Mouse (Mus musculus) Patski (cell line): Measurements from ENCODE around the gene Ccdc85b. TPM values are rescaled to one million over a fixed set of nuclear protein-coding genes. Genes with fewer than 3 reads are reported as not detected.
"Not testable (repeated sequence)": the region's sequence is repeated elsewhere in the genome, so short reads cannot be mapped to it uniquely, and the experiment has no call there.

Experiments
- ATAC-seq: fragments of 100-300 bp; one replicate; pipeline ENCODE4 v1.8.0; 2021
- CTCF ChIA-PET: fragments of 350-600 bp; sonication (Branson Sonifier 250); formaldehyde crosslinking; loops from one replicate; lab custom pipeline; 2022; ENCODE audit warnings: inconsistent platforms; lab: Charles Lee
- POLR2A ChIA-PET: fragments of 350-600 bp; sonication (Branson Sonifier 250); formaldehyde crosslinking; loops from one replicate; lab custom pipeline; 2022; ENCODE audit warnings: antibody characterized with exemption, inconsistent platforms; lab: Charles Lee
- DNase-seq: peaks from one replicate; pipeline ENCODE4 v3.0.0-alpha.2; 2011; ENCODE audit warnings: low read depth, low spot score
- H3K27me3 ChIP-seq: fragments of 371-371 bp; one replicate; pipeline ENCODE4 v1.5.1; 2021
- CTCF ChIP-seq: fragments of 100-300 bp; IDR thresholded peaks from one replicate; pipeline ENCODE4 v1.5.1; 2021
- in situ Hi-C: fragments of 300-500 bp; cut with MboI; formaldehyde crosslinking; loops from 3 replicates; pipeline ENCODE4 v1.11.1; 2018; ENCODE audit warnings: low pct_unique_long_range_greater_than_20kb, mixed read lengths
- polyA plus RNA-seq: library from polyadenylated mRNA; unstranded; gene quantifications from one replicate; pipeline ENCODE4 v1.2.3, GENCODE M21; 2021

The Ccdc85b gene
- polyA plus RNA-seq, 1 experiment from 2014 or later: 16.8 TPM

DNA sequence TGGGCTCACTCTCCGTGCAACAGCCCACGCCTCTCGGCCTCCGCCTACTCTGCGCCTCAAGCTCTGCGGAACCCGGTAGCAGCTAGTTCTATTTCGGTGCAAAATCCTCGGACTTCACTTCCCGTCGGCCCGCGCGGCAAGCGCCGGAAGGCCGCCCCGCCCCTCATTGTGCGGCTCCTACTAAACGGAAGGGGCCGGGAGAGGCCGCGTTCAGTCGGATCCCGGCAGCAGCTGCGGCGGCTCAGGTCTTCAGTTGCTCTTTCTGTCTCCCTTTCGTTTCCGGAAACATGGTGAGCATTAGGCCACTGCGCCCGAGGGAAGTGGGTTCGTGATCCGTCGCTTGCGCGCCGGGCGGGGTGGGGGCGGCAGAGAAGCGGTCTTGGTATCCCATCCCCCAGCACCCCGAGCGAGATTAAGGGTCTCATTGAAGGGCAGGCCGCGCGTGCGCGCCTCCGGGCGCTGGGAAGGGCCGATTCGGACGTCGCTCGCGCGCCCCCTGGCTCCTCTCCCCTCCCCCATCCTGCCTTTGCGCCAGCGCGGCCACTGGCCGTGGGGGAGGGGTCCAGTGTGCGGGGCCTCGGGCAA is 32.7 kb upstream of the Ccdc85b start, which contains the start of gene Cfl1:
Cfl1 (plus strand) TSS at position 143 of the 585 bp plus-strand sequence.
- ATAC-seq: peak; percentile 37
- TF ChIP-seq CTCF: no peak
- in situ Hi-C loops: no loop called here
- ChIA-PET CTCF (interaction anchor here (5.4 to 12.3 kb wide), 3 partner anchors 16 to 58 kb away, joined by 65 to 143 read pairs (median 97); partner anchors contain the start of genes Ctsw, Efemp2 and Fibp), POLR2A (interaction anchor here (0.6 to 8.8 kb wide), 7 partner anchors 16 to 377 kb away, joined by 3 to 135 read pairs (median 4); partner anchors contain the start of genes Ccdc85b and Efemp2)
- no peaks in the 10 kb centered on the region for H3K27me3 ChIP-seq
- no peak for DNase-seq

DNA sequence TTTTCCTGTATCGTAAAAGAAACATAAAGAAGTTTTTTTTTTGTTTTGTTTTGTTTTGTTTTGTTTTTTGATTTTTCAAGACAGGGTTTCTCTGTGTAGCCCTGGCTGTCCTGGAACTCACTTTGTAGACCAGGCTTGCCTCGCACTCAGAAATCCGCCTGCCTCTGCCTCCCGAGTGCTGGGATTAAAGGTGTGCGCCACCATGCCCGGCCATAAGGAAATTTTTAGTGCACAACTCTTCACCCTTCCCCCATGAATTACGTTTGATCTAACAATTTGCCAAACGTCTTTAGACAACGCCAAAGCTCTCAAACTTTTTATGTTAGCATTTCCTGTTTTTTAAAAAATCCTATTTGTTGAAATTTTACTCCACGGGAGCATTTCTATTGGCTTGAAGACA is 32.0 kb upstream of the Ccdc85b start:
- not testable (repeated sequence) for ATAC-seq, DNase-seq, H3K27me3 ChIP-seq
- ChIA-PET POLR2A (interaction anchor here (0.6 to 8.8 kb wide), 4 partner anchors 15 to 59 kb away, joined by 3 to 135 read pairs (median 16); partner anchors contain the start of genes Ccdc85b and Efemp2), CTCF (interaction anchor here (2.1 to 12.3 kb wide), 5 partner anchors 16 to 58 kb away, joined by 8 to 143 read pairs (median 65); partner anchors contain the start of genes Ccdc85b, Ctsw, Efemp2 and Fibp)
- in situ Hi-C loops: loop anchor here (5.0 kb wide), 1 partner anchor 102 kb away; the partner anchor contains the start of gene Sart1

DNA sequence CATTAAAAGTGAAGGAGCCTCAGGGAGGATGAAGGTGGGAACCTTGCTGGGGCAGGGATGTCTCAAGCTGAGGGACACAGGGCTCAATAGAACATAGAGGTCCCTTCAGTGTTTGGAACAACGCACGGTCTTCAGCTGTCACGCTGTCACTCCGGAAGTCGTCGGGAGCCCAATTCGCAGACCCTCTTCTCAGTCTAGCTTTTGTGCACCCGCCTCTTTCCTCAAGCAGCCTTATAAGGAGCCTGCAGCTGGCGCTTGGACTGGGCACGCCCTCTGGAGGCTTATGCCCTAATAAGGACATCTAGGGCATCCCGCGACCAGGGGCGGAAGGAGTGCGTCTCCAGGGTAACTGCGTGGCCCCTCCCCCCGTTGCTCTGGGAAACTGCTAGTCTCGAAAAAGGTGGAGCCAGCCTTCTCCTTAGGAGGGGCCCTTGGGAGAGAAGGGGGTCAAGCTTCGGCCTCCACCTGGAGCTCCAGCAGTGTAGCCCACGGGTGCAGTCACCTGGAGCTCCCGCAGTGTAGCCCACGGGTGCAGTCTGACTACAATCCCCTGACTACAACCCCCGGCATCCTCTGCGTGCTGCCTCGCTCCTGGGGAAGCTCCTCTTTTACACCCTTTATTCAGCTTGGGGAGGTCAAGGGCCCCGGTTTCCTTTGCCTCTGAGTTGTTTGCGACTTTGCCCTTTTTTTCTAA is 31.3 kb upstream of the Ccdc85b start:
- no peaks in the 10 kb centered on the region for H3K27me3 ChIP-seq
- in situ Hi-C loops: loop anchor here (5.0 kb wide), 1 partner anchor 102 kb away; the partner anchor contains the start of gene Sart1
- DNase-seq (peak; percentile 82), ATAC-seq (peak; percentile 56)
- ChIA-PET CTCF (interaction anchor here (1.3 to 12.3 kb wide), 10 partner anchors 15 to 154 kb away, joined by 4 to 143 read pairs (median 9); partner anchors contain the start of genes AI837181, Ap5b1, Catsper1 and Ccdc85b), POLR2A (interaction anchor here (0.6 to 8.8 kb wide), 10 partner anchors 15 to 184 kb away, joined by 3 to 135 read pairs (median 12); partner anchors contain the start of genes Ccdc85b, Efemp2, Fibp and Snx32)
- TF ChIP-seq CTCF: no peak

DNA sequence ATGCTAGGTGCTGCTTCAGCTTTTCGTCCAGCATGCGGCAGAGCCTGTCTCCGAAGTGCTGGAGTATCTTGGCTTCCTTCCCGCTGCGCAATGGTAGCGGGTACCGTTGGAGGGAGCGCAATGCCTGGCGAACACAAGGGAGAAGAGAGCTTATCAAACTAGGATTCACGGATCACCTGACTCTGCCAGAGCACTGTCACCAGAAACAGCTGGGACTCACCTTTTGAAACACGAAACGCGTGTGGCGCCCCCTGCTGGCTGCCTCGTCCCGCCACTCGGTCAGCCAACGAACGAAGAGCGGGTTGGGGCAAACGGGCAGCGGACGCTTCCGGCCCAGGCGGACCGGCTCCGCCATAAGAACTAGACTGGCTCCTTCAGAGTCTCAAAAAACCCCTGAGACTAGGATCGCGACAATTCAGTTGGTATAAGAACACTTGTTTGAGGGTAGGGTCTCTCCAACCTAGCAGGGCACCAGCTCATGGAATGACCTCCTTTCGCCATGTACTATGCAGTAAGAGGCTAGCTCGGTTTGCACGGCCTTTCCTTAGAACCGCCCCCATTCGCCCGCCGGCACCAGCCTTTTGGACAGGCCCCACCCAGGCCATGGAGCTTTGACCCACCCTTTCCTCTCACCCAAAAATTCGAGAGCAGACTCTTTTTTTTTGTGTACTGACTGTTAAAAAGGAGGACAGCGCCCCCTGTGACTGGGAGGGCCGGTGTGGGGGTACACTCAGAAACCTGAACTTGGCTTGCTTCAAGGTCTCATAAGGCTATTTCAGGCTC is 30.3 kb upstream of the Ccdc85b start, which contains the start of gene Mus81:
Mus81 (minus strand) TSS at position 635 of the 783 bp plus-strand sequence.
- CTCF ChIA-PET: interaction anchor here (1.0 to 12.3 kb wide), 17 partner anchors 9 to 153 kb away, joined by 3 to 143 read pairs (median 7); partner anchors contain the start of genes AI837181, Ap5b1, Catsper1 and Ccdc85b
- no peak for TF ChIP-seq CTCF
- no peaks in the 10 kb centered on the region for H3K27me3 ChIP-seq
- POLR2A ChIA-PET: interaction anchor here (0.6 to 8.8 kb wide), 12 partner anchors 8 to 185 kb away, joined by 3 to 135 read pairs (median 8); partner anchors contain the start of genes Ccdc85b, Ctsw, Efemp2 and Fibp
- DNase-seq: peak; percentile 82
- in situ Hi-C loops: loop anchor here (5.0 kb wide), 1 partner anchor 101 kb away; the partner anchor contains the start of gene Sart1
- peak; percentile 53 for ATAC-seq

DNA sequence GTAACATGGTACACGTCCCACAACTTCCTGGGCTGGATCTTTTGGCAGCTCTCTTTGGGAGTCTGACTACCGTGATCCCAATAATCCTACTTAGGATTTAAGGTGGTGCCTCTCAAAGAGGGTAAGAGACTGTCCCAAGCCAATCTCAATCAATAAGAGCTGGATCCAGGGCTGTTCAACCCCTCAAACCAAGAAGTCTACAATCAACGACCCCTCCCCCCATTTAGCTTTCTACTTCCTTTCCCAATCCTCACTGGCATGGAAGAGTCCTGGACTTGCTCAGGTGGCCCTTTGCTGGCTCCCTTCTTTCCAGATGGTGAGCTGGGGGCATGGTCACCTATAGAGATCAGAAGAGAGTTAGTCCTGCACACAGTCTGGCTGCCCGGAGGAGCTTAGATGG is 29.1 kb upstream of the Ccdc85b start:
- TF ChIP-seq CTCF: no peak
- in situ Hi-C loops: loop anchor here (5.0 kb wide), 1 partner anchor 99 kb away; the partner anchor contains the start of gene Sart1
- ATAC-seq: no peak
- ChIA-PET POLR2A (interaction anchor here (0.9 to 8.8 kb wide), 7 partner anchors 12 to 61 kb away, joined by 3 to 135 read pairs (median 21); partner anchors contain the start of genes Ccdc85b, Efemp2 and Fibp), CTCF (interaction anchor here (0.9 to 12.3 kb wide), 9 partner anchors 13 to 82 kb away, joined by 3 to 143 read pairs (median 9); partner anchors contain the start of genes Ap5b1, Ccdc85b, Ctsw and Efemp2)
- no peak for DNase-seq
- no peaks in the 10 kb centered on the region for H3K27me3 ChIP-seq

DNA sequence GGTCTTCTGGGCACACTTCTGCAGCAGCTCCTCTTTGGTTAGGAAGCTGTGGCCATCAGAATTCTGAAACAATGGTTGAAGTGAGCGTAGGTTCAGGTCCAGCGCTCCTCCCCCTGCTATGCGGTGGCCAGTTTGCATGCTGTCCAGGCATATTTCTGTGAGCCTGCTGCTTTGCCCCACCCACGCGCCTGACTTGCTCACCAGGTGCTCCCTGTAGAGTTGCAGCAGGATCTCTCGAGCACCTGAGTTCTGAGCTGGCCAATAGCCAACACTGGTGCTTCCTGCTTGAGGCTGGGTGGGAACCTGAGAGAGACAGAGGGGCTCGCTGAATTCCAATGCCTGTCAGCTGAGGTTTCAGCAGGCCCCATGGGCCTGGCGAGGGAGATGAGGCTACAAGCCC is 28.6 kb upstream of the Ccdc85b start:
- ATAC-seq (no peak), DNase-seq (no peak)
- in situ Hi-C loops: loop anchor here (5.0 kb wide), 1 partner anchor 99 kb away; the partner anchor contains the start of gene Sart1
- H3K27me3 ChIP-seq: no peaks in the 10 kb centered on the region
- no peak for TF ChIP-seq CTCF
- POLR2A ChIA-PET: interaction anchor here (0.9 to 8.8 kb wide), 6 partner anchors 12 to 60 kb away, joined by 3 to 135 read pairs (median 18); partner anchors contain the start of genes Ccdc85b, Efemp2 and Fibp
- CTCF ChIA-PET: interaction anchor here (0.9 to 12.3 kb wide), 6 partner anchors 12 to 82 kb away, joined by 3 to 143 read pairs (median 41); partner anchors contain the start of genes Ccdc85b, Ctsw, Efemp2 and Fibp

DNA sequence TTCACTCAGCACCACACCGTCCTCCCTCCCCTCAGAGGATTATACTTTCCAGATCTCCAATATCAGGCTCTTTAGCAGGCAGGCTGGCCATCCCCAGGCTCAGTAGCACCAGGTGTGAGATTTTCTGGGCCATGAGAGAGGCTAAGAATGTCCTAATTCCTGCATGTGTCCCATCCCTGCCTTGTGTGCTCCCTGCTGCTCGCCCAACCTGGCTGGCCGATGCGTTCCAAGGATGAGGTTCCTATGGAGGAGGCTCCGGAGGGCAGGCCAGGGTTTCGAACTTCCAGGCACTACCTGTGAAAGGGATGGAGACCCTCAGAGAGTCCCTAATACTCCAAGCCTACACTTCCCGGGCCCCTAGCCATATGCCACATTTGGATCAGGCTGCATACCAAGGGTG is 28.1 kb upstream of the Ccdc85b start:
- no peaks in the 10 kb centered on the region for H3K27me3 ChIP-seq
- DNase-seq (no peak), ATAC-seq (no peak)
- TF ChIP-seq CTCF: no peak
- POLR2A ChIA-PET: interaction anchor here (0.6 to 8.8 kb wide), 5 partner anchors 11 to 54 kb away, joined by 3 to 135 read pairs (median 3); partner anchors contain the start of gene Efemp2
- in situ Hi-C loops: loop anchor here (5.0 kb wide), 1 partner anchor 99 kb away; the partner anchor contains the start of gene Sart1
- CTCF ChIA-PET: interaction anchor here (0.9 to 12.3 kb wide), 3 partner anchors 12 to 83 kb away, joined by 3 to 143 read pairs (median 97); partner anchors contain the start of genes Ctsw, Efemp2 and Fibp

DNA sequence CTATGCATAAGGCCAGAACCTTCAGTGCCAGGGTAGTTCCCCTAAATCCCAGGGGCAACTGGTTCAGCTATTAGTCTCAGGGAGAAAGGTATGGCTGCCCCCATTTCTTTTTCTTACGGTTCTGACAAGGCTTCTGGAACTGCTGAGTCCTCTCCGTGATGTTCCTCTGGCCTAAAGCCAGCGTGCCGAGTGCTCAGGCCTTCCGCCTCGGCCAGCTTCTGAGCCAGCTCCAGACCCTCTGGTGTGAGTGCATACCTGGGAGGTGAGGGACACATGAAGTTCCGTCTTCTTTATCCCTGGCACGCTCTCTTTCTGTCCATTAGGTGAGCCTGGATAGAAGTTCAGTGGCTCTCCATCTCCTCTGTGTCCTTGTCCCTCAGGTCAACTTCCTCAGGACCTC is 27.7 kb upstream of the Ccdc85b start:
- TF ChIP-seq CTCF: no peak
- in situ Hi-C loops: loop anchor here (5.0 kb wide), 1 partner anchor 98 kb away; the partner anchor contains the start of gene Sart1
- H3K27me3 ChIP-seq: no peaks in the 10 kb centered on the region
- DNase-seq (no peak), ATAC-seq (no peak)
- CTCF ChIA-PET: interaction anchor here (2.2 to 12.3 kb wide), 3 partner anchors 11 to 53 kb away, joined by 6 to 143 read pairs (median 97); partner anchors contain the start of genes Ctsw, Efemp2 and Fibp
- POLR2A ChIA-PET: interaction anchor here (0.6 to 8.8 kb wide), 6 partner anchors 11 to 275 kb away, joined by 3 to 135 read pairs (median 3); partner anchors contain the start of gene Efemp2
